Mouse (Mus musculus) spleen, embryonic (tissue): ENCODE measurements around the gene Pck1.

Experiments
- CTCF ChIA-PET: fragments of 350-600 bp; sonication (Branson Sonifier 250); formaldehyde crosslinking; loops from one replicate; lab custom pipeline; 2022; lab: Charles Lee

Gene Pck1

GRCm38 (mm10) chr2:173148001-173148400 lies 4.8 kb upstream of the Pck1 start:
- CTCF ChIA-PET, result no interaction called here

- CTCF ChIA-PET, result no interaction called here
Measured at GRCm38 (mm10) chr2:173151352-173151751, 1.5 kb upstream of the Pck1 start.

- CTCF ChIA-PET, result no interaction called here
Measured at GRCm38 (mm10) chr2:173151784-173152284, 1.0 kb upstream of the Pck1 start.

GRCm38 (mm10) chr2:173153266-173153665 lies 418 bp downstream of the Pck1 start:
- CTCF ChIA-PET, result no interaction called here

- CTCF ChIA-PET, result interaction anchor here (0.6 kb wide), 1 partner anchor 317 kb away, joined by 3 read pairs; no protein-coding TSS in a partner anchor
Measured at GRCm38 (mm10) chr2:173154513-173154912, 1.7 kb downstream of the Pck1 start.

- CTCF ChIA-PET, result no interaction called here
Measured at GRCm38 (mm10) chr2:173154962-173155361, 2.1 kb downstream of the Pck1 start.

GRCm38 (mm10) chr2:173155907-173156306 lies 3.1 kb downstream of the Pck1 start:
- CTCF ChIA-PET, result interaction anchor here (0.7 kb wide), 1 partner anchor 73 kb away, joined by 8 read pairs; no protein-coding TSS in a partner anchor

GRCm38 (mm10) chr2:173156923-173157322 lies 4.1 kb downstream of the Pck1 start:
- CTCF ChIA-PET, result no interaction called here

GRCm38 (mm10) chr2:173157376-173157775 lies 4.5 kb downstream of the Pck1 start:
- CTCF ChIA-PET, result interaction anchor here (0.6 kb wide), 1 partner anchor 32 kb away, joined by 7 read pairs; no protein-coding TSS in a partner anchor

- CTCF ChIA-PET, result interaction anchor here (0.6 kb wide), 1 partner anchor 32 kb away, joined by 7 read pairs; no protein-coding TSS in a partner anchor
Measured at GRCm38 (mm10) chr2:173157871-173158270, 5.0 kb downstream of the Pck1 start.

- CTCF ChIA-PET, result no interaction called here
Measured at GRCm38 (mm10) chr2:173158390-173159055, 5.7 kb downstream of the Pck1 start.

GRCm38 (mm10) chr2:173159354-173160311 lies 6.8 kb downstream of the Pck1 start:
- CTCF ChIA-PET, result no interaction called here

- CTCF ChIA-PET, result no interaction called here
Measured at GRCm38 (mm10) chr2:173163380-173163779, 10.5 kb downstream of the Pck1 start.

GRCm38 (mm10) chr2:173164358-173164757 lies 11.5 kb downstream of the Pck1 start:
- CTCF ChIA-PET, result no interaction called here

- CTCF ChIA-PET, result no interaction called here
Measured at GRCm38 (mm10) chr2:173164946-173165345, 12.1 kb downstream of the Pck1 start.

- CTCF ChIA-PET, result no interaction called here
Measured at GRCm38 (mm10) chr2:173165357-173165756, 12.5 kb downstream of the Pck1 start.

GRCm38 (mm10) chr2:173168411-173168851 lies 15.6 kb downstream of the Pck1 start:
- CTCF ChIA-PET, result no interaction called here

GRCm38 (mm10) chr2:173170081-173170480 lies 17.2 kb downstream of the Pck1 start:
- CTCF ChIA-PET, result no interaction called here

- CTCF ChIA-PET, result no interaction called here
Measured at GRCm38 (mm10) chr2:173170715-173171114, 17.9 kb downstream of the Pck1 start.

- CTCF ChIA-PET, result no interaction called here
Measured at GRCm38 (mm10) chr2:173171470-173171869, 18.6 kb downstream of the Pck1 start.

GRCm38 (mm10) chr2:173171956-173172355 lies 19.1 kb downstream of the Pck1 start:
- CTCF ChIA-PET, result no interaction called here

GRCm38 (mm10) chr2:173172386-173172785 lies 19.5 kb downstream of the Pck1 start:
- CTCF ChIA-PET, result no interaction called here
